Mouse (Mus musculus) layer of hippocampus, adult 2 months (tissue): Measurements from ENCODE around the gene Tmem81. TPM values are rescaled to one million over a fixed set of nuclear protein-coding genes. Genes with fewer than 3 reads are reported as not detected.
"Not testable (repeated sequence)": the region's sequence is repeated elsewhere in the genome, so short reads cannot be mapped to it uniquely, and the experiment has no call there.

Source experiments
- DNase-seq, 2 experiments: peaks; one replicate each; pipeline ENCODE4 v3.0.0; 2022; ENCODE audit warnings: low spot score in 2 of 2
- H3K27ac ChIP-seq: fragments of 200-600 bp; 2 replicates; pipeline ENCODE4 v1.8.1; 2022
- H3K4me3 ChIP-seq: fragments of 200-600 bp; 2 replicates; pipeline ENCODE4 v1.8.1; 2022; ENCODE audit warnings: mild to moderate bottlenecking
- CTCF ChIP-seq: fragments of 200-600 bp; conservative IDR thresholded peaks from 2 replicates; pipeline ENCODE4 v1.8.1; 2022; ENCODE audit warnings: antibody characterized with exemption, mild to moderate bottlenecking, moderate library complexity
- long read RNA-seq, 2 experiments: library from polyadenylated mRNA; stranded (forward); transcript quantifications; one replicate each; pipeline ENCODE4 v2.0.0; 2021; ENCODE audit warnings: borderline mapping rate in 2 of 2
- total RNA-seq, 2 experiments: library from RNA; stranded (reverse); gene quantifications; 2 replicates each; pipeline ENCODE4 v1.2.3; 2021

Gene Tmem81
- total RNA-seq: 1 to 10 TPM; 6.3 to 6.4 TPM
- long read RNA-seq, experiment 1, partial matches to known transcripts: 0 of 3 reads
- long read RNA-seq, experiment 1, other reads (novel, unspliced or antisense): 0 of 3 reads
- long read RNA-seq, experiment 2, partial matches to known transcripts: 0 of 3 reads
- long read RNA-seq, experiment 2, other reads (novel, unspliced or antisense): 0 of 3 reads

DNA sequence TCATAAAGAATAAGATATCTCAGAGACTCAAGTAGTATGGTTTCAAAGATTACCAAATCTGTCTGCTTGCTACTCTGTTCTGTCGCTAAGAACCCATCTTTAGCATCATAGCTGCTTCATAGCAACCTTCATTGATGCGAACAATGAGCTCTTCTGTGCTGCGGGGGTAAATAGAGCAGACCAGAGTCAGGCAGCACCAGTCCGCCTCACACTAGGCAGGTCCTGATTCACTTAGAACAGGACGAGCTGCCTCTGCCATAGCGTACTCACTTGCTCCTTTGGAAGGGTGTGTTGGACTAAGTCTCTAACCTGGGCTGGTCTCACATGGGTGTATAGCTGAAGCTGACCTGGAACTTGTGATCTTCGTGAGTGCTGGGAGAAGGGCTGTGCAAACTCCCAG is at the start of gene Tmem81:
Tmem81 (plus strand) TSS at position 173 of the 400 bp plus-strand sequence.
- H3K4me3 ChIP-seq: no peak within 1 kb of the TSS; the same call in 1 of the 2 replicates
- no peak for DNase-seq
- peak within 1 kb of the TSS; percentile 85 for H3K27ac ChIP-seq
- TF ChIP-seq CTCF: no peak

GRCm38 (mm10) chr1:132464651-132465050 is 41.4 kb upstream of the Tmem81 start:
- TF ChIP-seq CTCF: no peak
- DNase-seq: no peak
- Histone ChIP-seq H3K27ac (no peak overlapping the region), H3K4me3 (no peak overlapping the region)

DNA sequence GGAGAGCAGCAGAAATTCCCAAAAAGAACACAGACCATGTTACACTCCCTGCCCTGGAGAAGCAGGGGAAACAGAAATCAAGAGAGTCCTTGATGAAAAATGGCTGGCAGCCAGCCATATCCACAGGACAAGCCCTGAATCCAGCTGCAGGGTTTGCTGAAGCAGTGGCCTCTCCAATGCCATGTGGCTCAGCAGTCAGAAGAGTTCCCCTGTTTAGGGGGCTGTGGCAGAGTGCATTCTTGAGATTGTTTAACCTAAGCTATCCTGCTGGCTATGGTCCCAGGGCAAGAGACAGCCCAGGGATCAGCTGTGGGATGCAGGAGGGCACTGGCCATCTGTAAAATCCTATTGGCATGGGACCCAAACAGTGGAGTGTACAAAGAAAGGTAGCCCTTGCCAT is 37.1 kb upstream of the Tmem81 start:
- no peak overlapping the region for H3K4me3 ChIP-seq
- no peak for DNase-seq
- H3K27ac ChIP-seq: no peak overlapping the region
- no peak for TF ChIP-seq CTCF

- Histone ChIP-seq H3K27ac (no peak overlapping the region), H3K4me3 (no peak overlapping the region)
- no peak for DNase-seq
- TF ChIP-seq CTCF: peak; percentile 44
These were observed 36.5 kb upstream of the Tmem81 start for GRCm38 (mm10) chr1:132469519-132469918.

- DNase-seq, H3K27ac ChIP-seq: not testable (repeated sequence)
These were observed 36.0 kb upstream of the Tmem81 start for GRCm38 (mm10) chr1:132470031-132470430.

DNA sequence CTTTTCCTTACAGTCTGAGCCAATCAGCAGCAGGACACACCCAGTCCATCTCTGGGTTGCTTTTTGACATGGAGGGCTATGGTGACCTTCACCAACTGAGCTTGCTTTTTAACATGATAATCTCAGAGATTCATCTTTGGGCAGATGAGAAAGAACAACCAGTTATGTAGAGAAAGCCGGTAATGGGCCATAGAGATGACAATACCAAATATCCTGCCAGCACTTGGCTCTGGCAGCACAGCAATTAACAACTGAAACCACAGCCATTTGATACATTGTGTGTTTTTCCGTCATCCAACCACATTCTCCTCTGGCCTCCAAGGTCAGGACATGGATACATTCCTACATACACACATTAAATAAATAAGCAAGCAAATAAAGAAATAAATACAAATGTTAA is 35.0 kb upstream of the Tmem81 start:
- no peak overlapping the region for H3K4me3 ChIP-seq
- TF ChIP-seq CTCF: no peak
- no peak overlapping the region for H3K27ac ChIP-seq
- DNase-seq: no peak

More at GRCm38 (mm10) chr1:132470031-132470430, 36.0 kb upstream of the Tmem81 start:
- not testable (repeated sequence) for H3K4me3 ChIP-seq

DNA sequence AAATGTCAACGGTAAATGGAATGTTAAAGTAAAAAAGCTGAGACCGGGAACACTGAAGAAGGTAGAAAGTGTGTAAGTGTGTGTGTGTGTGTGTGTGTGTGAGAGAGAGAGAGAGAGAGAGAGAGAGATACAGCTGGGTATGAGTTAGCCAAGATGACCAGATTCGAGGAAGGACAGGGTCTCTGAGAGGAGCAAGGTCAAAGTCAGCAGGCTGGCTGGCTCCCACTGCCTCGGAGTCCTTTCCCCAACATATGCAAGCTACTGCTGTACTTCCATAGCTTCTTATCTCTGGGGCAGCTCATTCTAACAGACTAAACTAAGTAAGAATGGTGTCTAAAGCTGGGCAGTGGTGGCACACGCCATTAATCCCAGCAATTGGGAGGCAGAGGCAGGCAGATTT is 34.5 kb upstream of the Tmem81 start:
- TF ChIP-seq CTCF: no peak
- H3K27ac ChIP-seq: no peak overlapping the region
- no peak overlapping the region for H3K4me3 ChIP-seq
- DNase-seq: no peak

- TF ChIP-seq CTCF: peak; percentile 63
- no peak for DNase-seq
- no peak overlapping the region for H3K4me3 ChIP-seq
- H3K27ac ChIP-seq: no peak overlapping the region
These were observed 33.5 kb upstream of the Tmem81 start for GRCm38 (mm10) chr1:132472537-132472936.

DNA sequence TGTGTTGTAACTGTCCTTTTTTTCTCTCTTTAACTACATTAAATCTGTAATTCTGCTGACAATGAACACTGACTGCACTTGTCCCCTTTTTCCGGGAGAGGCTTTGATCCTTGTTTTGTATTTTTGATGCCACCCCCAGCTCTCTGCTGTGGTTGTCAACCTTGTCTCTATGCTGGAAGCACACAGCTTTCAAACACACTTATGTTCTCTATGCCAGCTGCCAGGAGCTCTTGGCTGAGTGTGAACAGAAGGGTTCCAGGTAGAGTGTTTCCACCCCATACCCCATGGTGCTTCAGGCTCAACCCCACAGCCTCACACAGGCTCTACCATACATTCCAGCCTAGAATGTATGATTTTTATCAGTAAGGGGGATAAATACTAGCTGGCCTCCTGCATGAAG is 31.5 kb upstream of the Tmem81 start:
- Histone ChIP-seq H3K27ac (peak overlapping the region; percentile 81), H3K4me3 (no peak overlapping the region)
- DNase-seq: peak; percentile 26 to 46
- no peak for TF ChIP-seq CTCF

DNA sequence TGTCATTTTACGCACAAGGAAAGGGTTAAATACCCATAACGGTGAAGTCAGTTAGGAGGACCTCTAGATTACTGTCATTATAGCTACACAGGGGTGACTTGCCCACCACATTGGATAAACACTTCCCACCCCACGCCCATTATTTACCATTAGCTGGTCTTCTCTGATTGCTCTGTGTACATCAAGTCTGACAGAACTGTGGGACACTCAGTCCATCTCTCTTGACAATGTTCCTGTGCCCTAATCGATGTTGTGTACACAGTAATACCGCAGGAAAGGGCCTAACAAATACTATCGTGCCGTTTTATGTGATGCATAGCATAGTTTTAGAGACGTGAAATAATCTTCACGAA is 29.5 kb upstream of the Tmem81 start:
- DNase-seq: no peak
- Histone ChIP-seq H3K27ac (peak overlapping the region; percentile 99), H3K4me3 (peak overlapping the region; percentile 91)
- TF ChIP-seq CTCF: no peak

DNA sequence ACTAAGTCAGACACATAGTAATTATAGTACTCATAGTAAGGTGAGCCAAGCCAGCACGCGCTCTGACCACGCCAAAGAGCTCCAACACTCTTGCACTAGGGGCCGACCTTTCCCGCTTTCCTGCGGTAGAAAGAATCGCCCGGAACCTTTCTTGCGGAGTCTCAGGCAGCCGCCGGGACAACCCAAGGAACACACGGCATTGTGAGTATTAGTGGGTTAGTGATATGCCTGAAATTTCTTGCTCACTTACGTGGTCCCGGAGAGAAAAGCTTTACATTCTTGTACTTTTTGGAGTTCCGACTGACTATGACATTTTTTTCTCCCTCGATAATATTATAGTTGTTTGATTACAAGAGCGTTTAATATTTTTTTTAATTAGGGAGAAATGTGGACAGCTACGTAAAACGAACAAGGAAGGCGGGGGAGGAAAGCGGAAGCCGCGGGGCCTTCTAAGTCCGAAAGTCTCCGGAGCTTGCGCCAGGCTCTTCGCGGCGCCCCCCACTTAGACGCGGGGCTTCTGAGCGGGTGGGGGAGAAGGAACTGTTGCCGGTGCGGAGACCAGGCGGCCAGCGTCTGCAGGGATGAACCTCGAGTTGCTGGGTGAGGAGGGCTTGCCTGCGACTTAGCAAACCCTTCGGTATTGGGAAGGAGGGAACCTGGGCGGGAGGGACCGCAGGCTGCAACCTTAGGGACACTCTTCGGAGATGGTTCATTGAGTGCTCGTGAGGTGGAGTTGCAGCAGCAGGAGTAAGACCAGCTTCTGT is 28.9 kb upstream of the Tmem81 start, which contains the start of gene Rbbp5:
Rbbp5 (plus strand) TSS at position 438 of the 764 bp plus-strand sequence.
- peak within 1 kb of the TSS; percentile 99 for H3K27ac ChIP-seq
- peak; percentile 80 to 86 for DNase-seq
- H3K4me3 ChIP-seq: peak within 1 kb of the TSS; percentile 91
- peak; percentile 38 for TF ChIP-seq CTCF

GRCm38 (mm10) chr1:132479438-132479837 is 26.6 kb upstream of the Tmem81 start:
- H3K4me3 ChIP-seq: no peak overlapping the region
- no peak for TF ChIP-seq CTCF
- no peak overlapping the region for H3K27ac ChIP-seq
- no peak for DNase-seq

DNA sequence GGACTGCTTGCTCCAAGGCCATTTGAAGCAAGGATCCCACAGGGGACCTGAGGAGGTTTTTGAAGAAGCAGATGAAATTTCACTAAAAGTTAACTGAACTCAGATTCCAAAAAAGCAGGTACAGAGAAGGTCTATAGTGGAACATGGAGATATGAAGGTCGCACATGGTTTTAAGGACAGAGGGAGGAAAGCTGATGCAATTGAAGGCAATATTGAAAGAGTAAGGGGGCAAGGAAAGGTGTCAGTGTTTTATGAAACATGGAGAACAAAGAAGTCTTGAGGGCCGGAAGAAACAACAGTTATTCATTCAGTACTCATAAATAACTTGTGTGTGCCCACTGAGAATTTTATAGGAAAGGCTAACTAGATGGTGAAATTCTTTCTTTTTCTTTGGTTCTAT is 24.4 kb upstream of the Tmem81 start:
- Histone ChIP-seq H3K4me3 (no peak overlapping the region), H3K27ac (no peak overlapping the region)
- no peak for TF ChIP-seq CTCF
- no peak for DNase-seq

GRCm38 (mm10) chr1:132483234-132483633 is 22.8 kb upstream of the Tmem81 start:
- no peak for TF ChIP-seq CTCF
- no peak for DNase-seq
- Histone ChIP-seq H3K27ac (no peak overlapping the region), H3K4me3 (no peak overlapping the region)
